Mouse (Mus musculus) kidney, postnatal 4 days (tissue): ENCODE data around the gene Gm136.

Experiments
- DNase-seq, 2 experiments: peaks; one replicate each; pipeline ENCODE4 v3.0.0; 2021; ENCODE audit warnings: mixed read lengths in 2 of 2

Gm136 gene

DNA sequence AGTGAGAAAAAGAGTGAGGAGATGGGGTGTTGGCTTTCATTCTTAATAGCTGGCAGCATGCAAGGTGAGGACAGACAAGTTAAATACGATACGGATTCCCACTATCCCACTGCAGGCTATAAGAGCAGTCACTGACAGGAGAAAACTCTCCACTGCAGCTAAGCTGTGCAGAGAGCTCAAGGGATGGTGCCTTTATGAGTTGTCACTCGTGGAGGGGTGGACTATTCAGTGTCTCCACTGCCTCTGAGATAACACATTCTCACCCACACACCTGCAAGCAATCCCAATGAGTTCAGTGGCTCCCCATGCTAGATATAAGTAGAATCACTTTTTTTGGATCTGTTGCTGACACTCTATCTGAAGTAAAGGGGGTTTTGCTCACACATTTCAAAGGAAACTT, 47.9 kb downstream of the Gm136 start:
- no peak for DNase-seq

- DNase-seq = no peak
These were observed 48.8 kb downstream of the Gm136 start for GRCm38 (mm10) chr4:34707248-34707647.

DNA sequence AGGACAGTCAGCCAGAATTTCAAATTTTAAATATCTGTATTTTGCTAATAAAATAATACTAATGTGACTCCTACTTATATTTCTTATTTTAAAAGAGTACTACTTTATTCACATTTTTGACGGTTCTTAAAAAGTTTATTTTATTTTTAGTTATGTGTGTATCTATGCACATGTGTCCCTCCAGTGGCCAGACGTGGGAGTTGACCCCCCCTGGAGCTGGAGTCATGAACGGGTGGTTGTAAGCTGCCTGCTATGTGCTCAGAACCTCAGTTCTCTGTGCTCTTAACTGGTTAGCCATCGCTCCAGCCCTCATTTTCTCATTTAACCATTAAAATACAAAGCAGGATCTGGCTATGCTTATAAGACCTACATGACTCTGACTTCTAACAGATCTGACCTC, 53.0 kb downstream of the Gm136 start:
- DNase-seq = peak; percentile 19 to 22

DNA sequence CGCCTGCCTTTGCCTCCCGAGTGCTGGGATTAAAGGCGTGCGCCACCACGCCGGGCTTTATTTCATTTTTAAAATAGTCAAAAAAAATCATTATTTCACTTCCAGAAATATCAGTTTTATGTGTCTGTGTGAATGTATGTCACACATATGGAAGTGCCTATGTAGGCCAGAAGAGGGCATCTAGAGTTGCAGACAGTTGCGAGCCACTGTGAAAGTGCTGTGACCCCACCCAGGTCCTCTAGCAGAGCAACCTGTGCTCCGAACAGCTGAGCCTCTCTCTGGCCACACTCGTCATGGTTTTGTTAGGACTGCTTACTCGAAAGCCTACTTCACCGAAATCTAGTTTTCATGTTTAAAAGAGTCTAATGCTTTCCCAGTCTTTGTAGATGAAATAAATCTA, 53.8 kb downstream of the Gm136 start:
- DNase-seq = no peak

- DNase-seq = peak; percentile 69 to 71
These were observed 54.5 kb downstream of the Gm136 start for GRCm38 (mm10) chr4:34701528-34701927.
